Mouse (Mus musculus) gastrocnemius, postnatal 25 days (tissue): ENCODE data around the gene Jag1. TPM values are rescaled to one million over a fixed set of nuclear protein-coding genes. Genes with fewer than 3 reads are reported as not detected.
A peak's percentile ranks its signal among the peaks of the same experiment; 100 is the strongest.

Experiments used
- DNase-seq: peaks from one replicate; pipeline ENCODE4 v3.0.0; 2022
- long read RNA-seq, 2 experiments: library from polyadenylated mRNA; stranded (forward); transcript quantifications; one replicate each; pipeline ENCODE4 v2.0.0; 2021
- total RNA-seq, 2 experiments: library from RNA; stranded (reverse); gene quantifications; 1 replicate in 1 of 2; 2 replicates in 1 of 2; pipeline ENCODE4 v1.2.3; 2021

Jag1 gene
- 1 to 10 TPM; 5.6 to 7.1 TPM for total RNA-seq
- long read RNA-seq, experiment 1, partial matches to known transcripts = 0 of 7 reads
- long read RNA-seq, experiment 1, other reads (novel, unspliced or antisense) = 7 of 7 reads
- long read RNA-seq, experiment 2, partial matches to known transcripts = 0 of 1 reads
- long read RNA-seq, experiment 2, other reads (novel, unspliced or antisense) = 1 of 1 reads

DNA sequence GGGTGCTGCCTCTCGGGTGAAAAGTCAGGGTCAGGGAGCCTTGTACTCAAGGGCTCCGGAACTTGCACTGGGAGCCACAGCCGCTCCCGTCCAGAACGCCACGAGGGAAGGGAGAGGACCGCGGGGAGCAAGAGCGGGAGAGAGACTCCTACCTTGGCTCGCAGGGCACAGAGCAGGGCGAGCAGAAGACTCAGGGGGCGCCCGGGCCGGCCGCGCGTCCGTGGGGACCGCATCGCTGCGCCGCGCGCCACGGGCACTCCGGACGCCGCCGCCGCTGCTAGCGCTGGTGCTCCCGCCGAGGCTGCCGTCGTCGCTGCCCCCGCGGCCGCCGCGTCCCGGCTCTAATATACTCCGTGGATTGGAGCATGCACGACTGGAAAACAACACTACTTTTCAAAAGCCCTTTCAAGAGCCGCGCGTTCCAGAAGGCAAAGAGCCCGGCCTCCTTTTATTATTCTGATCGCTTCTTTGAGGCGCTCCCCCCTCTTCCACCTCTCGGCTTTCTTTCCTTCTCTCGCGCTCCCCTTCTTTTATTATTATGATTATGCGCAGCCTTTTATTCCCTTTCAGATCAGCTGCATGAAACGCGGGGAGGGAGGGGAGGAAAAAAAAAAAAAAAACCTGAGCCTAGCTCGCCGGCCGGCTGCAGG lies at the start of gene Jag1:
TSS of gene Jag1 (minus strand) at position 620 of the 650 bp plus-strand sequence.
- no peak for DNase-seq

GRCm38 (mm10) chr2:137156018-137156417 lies 39.6 kb upstream of the Jag1 start:
- no peak for DNase-seq

GRCm38 (mm10) chr2:137153825-137154224 lies 37.4 kb upstream of the Jag1 start:
- DNase-seq = no peak

GRCm38 (mm10) chr2:137153172-137153667 lies 36.8 kb upstream of the Jag1 start:
- DNase-seq = no peak

DNA sequence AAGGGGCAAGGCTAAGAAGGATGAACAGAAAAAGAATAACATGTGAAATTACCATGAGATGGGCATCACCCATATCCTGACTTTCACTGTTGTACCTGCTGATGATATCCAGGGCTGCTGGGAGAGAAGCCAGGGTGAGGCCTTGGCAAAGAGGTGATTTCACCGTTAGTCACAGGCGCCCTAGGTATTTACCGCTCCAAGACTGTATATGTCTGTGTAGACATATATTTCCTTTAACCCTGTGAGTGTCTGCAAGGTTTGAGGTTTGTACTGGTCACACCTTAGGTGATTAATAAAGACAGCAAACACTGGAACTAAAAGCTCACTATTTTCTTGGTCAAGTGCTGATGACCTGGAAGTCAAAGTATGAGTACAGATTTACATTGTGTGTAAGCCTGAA lies 34.5 kb upstream of the Jag1 start:
- no peak for DNase-seq

DNA sequence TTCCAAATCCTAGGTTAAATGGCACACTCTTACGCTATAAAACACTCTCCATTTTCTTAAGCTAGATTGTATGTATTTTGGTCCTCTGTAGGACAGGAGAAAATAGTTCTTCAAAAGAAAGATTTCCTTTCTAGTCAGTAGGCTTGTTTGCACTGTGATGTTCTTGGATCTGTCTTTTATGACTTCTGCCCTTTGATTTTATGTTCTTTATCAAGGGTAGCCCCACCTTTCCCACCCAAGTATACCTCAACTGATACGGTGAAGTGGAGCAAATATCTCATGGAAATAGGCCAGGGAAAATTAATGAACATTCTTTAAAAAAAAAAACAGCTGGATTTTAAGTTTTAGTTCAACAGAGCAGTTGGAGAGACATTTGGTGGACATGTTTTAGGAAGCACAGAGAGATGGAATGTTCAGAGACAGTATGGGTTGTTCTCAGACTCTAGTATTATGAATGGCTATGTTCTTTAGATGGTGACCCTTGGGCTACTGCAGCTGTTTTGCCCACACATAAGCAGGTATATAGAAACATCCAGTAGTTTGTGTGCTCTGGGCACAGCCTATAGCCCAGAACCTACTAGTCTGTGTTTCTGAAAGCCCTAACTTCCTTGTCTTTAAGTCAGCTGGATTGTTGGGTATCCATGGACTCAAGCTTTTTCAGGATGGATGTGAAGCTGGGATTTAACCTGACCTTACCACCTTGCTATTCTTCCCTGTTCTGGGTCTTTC lies 30.7 kb upstream of the Jag1 start:
- no peak for DNase-seq

GRCm38 (mm10) chr2:137138063-137138462 lies 21.6 kb upstream of the Jag1 start:
- no peak for DNase-seq

GRCm38 (mm10) chr2:137134035-137134434 lies 17.6 kb upstream of the Jag1 start:
- no peak for DNase-seq

DNA sequence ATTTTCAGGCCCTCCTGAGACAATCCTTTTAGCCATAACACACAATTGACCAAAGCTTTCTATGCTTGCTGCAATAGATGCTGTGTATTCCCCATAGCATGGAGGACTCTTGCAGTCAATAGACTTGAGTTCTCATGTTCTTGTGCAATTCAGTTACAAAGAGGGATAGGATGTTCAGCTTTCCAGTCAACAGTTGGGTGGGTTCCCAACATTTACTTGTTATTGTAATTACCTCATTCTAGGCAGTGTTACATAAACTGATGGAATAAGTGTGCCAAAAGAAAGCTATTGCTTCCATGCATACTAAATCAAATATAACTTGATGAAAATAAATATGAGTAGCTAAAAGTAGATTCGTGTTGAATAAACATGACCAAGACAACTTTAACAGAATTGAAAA lies 8.4 kb upstream of the Jag1 start:
- DNase-seq = no peak

GRCm38 (mm10) chr2:137117321-137117690 lies 862 bp upstream of the Jag1 start:
- peak; percentile 83 for DNase-seq

DNA sequence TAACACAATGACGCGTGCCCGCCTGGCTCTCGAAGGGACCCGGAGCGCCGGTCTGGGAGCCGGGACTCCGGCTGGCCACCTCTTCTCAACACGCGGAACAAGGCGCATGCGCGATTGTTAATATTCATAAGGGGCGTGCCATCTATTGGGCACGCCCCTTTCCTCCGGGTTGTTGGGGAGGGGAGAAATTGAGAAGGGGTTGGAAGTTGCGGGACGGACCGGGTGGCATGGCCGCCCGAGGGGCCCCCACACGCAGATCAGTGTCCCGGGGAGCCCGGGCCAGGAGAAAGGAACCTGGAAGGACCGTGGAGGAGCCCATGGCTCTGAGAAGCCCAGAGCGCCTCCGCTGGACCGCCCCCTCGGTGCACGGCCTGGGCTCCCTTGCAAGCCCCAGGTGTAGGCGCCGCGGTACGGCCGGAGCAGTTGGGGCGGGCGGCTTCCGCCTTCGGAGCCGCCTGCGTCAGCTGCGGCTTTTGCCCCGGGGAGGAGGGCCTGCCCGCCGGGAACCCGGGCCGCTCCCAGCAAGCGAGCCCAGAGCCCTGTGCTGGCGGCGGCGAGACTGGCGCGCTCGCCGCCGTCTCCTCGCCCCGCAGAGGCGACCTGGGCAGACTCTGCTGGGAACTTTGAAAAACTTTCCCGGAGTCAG lies 354 bp upstream of the Jag1 start:
- DNase-seq = peak; percentile 86

- no peak for DNase-seq
These were observed 1.0 kb downstream of the Jag1 start for GRCm38 (mm10) chr2:137115241-137116024.

GRCm38 (mm10) chr2:137114248-137115096 lies 2.0 kb downstream of the Jag1 start:
- DNase-seq = peak; percentile 84

- DNase-seq = no peak
These were observed 3.0 kb downstream of the Jag1 start for GRCm38 (mm10) chr2:137113288-137114061.

DNA sequence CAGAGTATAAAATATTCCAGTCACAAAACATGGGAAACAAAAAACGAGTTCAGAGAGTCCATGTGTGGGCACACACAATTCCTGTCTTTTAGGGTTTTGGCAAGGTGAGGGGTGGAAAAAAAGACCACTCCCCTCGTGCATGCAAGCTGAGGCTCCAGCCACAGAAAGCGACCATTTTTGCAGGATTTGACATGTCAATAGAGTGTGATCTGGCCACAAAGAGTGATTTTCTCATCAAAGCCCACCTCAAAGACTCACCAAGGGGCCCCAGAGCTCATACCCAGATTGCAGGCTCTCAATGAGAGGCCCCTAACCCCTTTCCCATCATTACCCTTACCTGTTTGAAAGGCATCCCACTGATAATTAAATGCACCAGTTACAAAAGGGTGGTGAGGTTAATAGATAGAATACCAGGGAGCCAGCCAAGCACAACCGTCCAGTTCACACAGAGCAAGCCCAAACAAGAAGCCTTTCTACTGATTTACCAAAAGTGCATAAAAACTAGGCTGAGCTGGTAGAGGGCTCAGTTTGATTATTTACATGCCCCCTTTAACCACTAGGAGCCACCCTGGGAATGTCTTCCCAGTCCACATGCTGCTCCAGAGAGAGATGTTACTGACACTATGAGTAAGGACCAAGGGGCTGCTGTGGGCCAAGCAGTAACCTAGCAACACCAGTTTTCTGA lies 6.1 kb downstream of the Jag1 start:
- DNase-seq = no peak

DNA sequence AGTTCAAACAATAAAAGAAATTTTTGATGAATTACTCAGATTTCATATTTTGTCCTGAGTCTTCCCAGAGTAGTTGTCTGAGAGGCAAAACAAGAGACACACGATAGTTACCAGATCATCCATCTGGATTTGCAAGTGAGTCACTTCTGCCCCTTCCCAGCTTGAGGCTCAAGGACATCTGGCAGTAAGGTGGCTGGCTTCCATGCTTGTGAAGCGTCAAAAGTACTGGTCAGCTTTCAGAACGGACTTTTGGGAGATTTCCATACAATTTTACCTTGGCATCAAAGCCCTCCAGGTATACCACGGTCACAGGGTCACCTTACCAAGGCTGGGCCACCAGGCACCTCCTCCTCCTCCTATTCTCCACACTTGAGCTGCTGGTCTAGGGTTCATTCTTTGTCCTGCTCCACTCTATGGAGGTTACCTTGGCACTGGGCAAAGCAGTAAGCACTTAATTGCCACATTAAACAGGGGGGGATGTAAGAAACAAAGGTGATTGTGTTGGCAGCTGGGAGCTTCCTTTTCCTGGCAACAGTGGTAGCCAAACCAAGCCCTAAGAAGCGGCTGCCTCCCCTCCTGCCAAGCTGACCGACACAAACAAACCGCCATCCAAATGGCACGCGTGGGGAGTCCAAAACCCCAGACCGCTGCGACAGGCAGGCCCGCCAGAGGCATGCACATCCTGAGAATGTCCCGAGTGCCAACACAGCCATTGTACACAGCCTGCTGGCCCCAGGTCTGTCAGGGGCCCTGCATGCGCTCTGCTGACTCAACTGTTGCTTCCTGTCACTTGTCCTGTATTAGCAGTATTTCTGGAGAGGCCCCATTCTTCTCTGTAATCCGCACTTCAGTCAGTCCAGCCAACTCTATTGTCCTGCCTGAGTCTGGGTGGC lies 6.9 kb downstream of the Jag1 start:
- DNase-seq = peak; percentile 42

DNA sequence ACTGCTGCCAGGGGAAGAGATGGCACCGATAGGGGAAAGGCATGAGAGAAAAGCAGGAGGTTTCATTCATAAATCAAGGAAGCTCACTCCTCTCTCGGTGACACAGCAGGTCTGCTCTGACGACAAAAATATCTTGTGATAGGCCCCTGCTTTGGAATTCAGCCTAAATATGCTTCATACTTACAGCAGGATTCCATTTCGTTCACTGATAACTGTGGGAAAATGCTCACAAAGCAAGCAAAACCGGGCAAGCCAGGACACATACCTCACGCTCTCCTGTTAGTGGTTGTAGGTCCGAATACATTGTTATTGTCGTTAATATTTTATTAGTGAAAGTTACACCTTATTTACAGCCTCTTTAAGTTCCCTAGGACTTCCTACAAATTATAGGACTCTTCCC lies 8.5 kb downstream of the Jag1 start:
- DNase-seq = no peak

DNA sequence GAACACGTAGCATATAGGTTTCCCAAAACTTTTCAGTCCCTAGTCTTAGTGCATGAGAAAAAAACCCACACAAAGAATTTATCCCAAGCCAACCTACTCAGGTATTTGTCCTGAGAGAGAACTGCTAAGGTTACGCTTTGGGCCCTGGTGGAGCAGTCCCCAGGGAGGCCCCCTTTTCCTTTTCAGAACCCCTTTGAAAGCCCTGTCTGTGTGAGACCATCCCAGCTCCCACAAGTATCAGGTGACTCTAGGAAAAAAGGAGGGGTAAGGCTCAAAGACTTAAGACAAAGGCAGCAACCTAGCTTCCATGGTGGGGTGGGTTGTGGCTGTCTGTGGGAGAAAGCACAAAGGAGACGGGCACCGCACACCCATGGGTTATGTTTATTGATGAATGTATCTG lies 9.2 kb downstream of the Jag1 start:
- DNase-seq = no peak

GRCm38 (mm10) chr2:137101074-137101473 lies 15.4 kb downstream of the Jag1 start:
- peak; percentile 75 for DNase-seq
